In the genomic region with DNA sequence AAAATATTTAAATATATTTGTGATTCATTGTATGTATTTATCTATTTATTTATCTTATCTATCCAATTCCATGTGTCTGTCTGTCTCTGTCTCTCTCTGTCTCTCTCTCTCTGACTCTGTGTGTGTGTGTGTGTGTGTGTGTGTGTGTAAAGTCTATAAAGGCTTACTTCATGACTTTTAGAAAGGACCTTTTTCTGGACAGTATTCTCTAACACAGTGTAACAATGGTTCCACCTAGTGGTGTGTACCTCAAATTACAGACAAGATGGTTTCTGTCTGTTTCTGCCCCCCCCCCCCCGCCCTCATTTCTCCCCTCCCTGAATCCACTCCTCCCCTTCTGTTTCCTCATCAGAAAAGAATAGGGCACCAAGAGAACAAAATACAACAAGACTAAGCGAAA, we compare ENCODE assay signal across 11 mouse cellular contexts. TPM values are rescaled to one million over a fixed set of nuclear protein-coding genes. Genes with fewer than 3 reads are reported as not detected.
A peak's percentile ranks its signal among the peaks of the same experiment; 100 is the strongest.
DNase-seq lines count a peak whose midpoint lies in the region; ATAC-seq and TF ChIP-seq lines count a peak whose summit lies in the region.
"Had no signal": no experiment of that assay in that cellular context is flagged by ENCODE, and none has a peak within 500 bp of the region (broad histone marks: within the 10 kb centered on the region; RNA-seq: fewer than 3 reads in every experiment).

No protein-coding gene starts in this region.

- DNase-seq in left cerebral cortex, adult 2 months (ENCODE audit: extremely low spot score in 1 of 2, low spot score in 2 of 2), result no peak
- no peak for DNase-seq in left cerebral cortex, adult 8-10 months (ENCODE audit: low spot score in 2 of 2)
- peak; percentile 21 for DNase-seq in c-Kit-negative CD71-positive TER-119-positive erythroid progenitor cells, embryonic 14.5 days (ENCODE audit: low read depth, low spot score)
- peak; percentile 27 for DNase-seq in lung, postnatal 36 days
- DNase-seq in right cerebral cortex, postnatal 14 days, result no peak
- DNase-seq in adrenal gland, postnatal 4 days (ENCODE audit: low spot score in 2 of 2), result no peak
- no peak for DNase-seq in left cerebral cortex, postnatal 36 days (ENCODE audit: low spot score in 2 of 2)
- DNase-seq: kidney, adult 11 months had no signal

- ATAC-seq in CD4-positive, CD25-positive, alpha-beta regulatory T cell, adult 4 months, result peak; percentile 66

- no peak overlapping the region for H3K27ac ChIP-seq in left cerebral cortex, adult 2 months

- TF ChIP-seq CTCF in left cerebral cortex, adult 2 months (IDR thresholded peaks at IDR 0.05), result peak; percentile 45

- no peak overlapping the region for H3K4me3 ChIP-seq in left cerebral cortex, adult 2 months
- H3K4me3 ChIP-seq: erythroblast, embryonic 14.5 days; heart, embryonic 12.5 days had no signal

- intact Hi-C loops in left cerebral cortex, adult 2 months (cut with DNase I), result loop anchor here (1.0 to 2.0 kb wide), 2 partner anchors 42 to 866 kb away; no protein-coding TSS in a partner anchor
- intact Hi-C loops in left cerebral cortex, postnatal 36 days (cut with DNase I), result no loop called here

RNA-seq across cellular contexts. Expression of a gene that starts 46.9 kb away (rescaled TPM):
- total RNA-seq in left cerebral cortex, adult 2 months (2021), result 100 to 1,000 TPM; 103 to 104 TPM
- 10 to 100 TPM; 85.6 to 91.8 (median 87.0) TPM for total RNA-seq in left cerebral cortex, adult 8-10 months (2022)
- polyA plus RNA-seq in CD4-positive, CD25-positive, alpha-beta regulatory T cell, adult 4 months (2017; shearing (Covaris generic)), result 10 to 100 TPM; 10.1 to 10.5 TPM
- total RNA-seq in adrenal gland, postnatal 4 days (2021), result 10 to 100 TPM; 82.4 to 87.2 TPM
- total RNA-seq in left cerebral cortex, postnatal 36 days (2021), result 100 to 1,000 TPM; 102 to 110 TPM

Comparison
In these comparisons a context has a peak if more than half of its experiments do, and no peak if none do; other contexts are left out.
1. DNase-seq: peak in c-Kit-negative CD71-positive TER-119-positive erythroid progenitor cells, embryonic 14.5 days (single experiment) and lung, postnatal 36 days (single experiment); none in left cerebral cortex, adult 2 months (0 of 2), left cerebral cortex, adult 8-10 months (0 of 2), right cerebral cortex, postnatal 14 days (single experiment), adrenal gland, postnatal 4 days (0 of 2) and left cerebral cortex, postnatal 36 days (0 of 2).